Mouse (Mus musculus) heart, adult 11 months (tissue): Measurements from ENCODE around the gene Shisal1.

Experiments used
- DNase-seq: peaks from one replicate; pipeline ENCODE4 v3.0.0; 2022

Gene Shisal1

DNA sequence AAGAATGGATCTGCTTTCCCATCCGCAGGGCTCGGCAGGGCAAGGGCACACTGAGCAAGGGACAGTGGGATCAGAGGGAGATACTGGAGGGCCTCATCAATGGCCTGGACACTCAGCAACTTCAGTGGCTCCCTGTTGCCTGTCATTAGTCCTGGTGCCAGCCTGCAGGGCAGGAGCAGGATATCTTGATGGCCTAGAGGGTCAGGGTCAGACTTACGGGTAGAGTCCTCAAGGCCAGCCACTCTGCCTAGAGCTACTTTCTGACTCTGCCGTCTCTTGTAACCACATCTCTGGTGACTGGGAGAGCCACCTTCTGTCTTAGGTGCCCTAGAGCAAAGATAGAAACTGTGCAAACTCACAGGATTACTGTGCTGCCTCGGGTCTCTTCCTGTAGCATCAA, 23.1 kb downstream of the Shisal1 start:
- DNase-seq, result no peak

DNA sequence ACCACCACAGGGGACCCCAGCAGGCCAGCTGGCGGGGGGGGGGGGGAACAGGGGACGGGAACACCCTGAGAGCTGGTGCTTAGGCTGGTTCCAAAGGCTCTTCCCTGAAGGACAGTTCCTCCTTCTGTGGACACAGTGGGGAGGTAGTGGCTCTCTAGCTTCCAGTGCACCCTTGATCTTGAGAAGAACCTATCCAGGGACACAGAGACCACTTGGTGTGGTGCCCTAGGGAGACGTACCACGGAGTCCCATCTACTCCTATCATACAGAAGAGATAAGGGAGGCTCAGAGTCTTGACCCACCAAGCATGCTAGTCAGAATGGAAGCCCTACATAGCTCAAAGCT, 28.7 kb downstream of the Shisal1 start:
- DNase-seq, result no peak

DNA sequence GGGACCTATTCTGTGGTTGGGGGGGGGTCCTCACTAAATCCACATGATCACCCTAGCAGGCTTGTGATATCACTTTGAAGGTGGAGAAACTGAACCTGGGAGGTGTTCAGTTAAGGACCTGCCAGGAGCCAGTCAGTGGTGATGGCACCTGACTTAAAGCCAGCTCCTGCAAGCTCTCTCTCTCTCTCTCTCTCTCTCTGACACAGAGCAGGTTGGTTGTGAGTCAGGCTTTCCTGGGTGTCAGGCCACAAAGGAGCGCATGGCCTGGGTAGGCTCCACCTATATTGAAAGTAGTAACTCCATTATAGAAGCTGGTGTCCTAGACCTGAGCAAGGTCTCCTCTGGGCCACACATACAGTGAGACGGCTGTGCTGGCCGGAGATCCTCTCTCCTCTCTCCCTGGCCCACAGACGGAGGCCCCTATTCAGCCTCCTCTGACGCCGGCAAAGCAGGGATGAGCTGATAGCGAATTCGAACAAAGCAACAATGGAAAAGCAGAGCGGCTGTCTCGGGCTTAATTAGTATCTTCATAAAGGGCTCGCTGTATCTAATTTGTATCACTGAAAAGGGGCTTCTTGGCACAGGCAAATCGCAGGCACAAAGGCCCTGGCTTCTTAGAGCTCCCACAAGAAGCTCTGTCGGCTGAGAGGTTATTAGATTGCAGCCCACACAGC, 29.2 kb downstream of the Shisal1 start:
- DNase-seq, result no peak

DNA sequence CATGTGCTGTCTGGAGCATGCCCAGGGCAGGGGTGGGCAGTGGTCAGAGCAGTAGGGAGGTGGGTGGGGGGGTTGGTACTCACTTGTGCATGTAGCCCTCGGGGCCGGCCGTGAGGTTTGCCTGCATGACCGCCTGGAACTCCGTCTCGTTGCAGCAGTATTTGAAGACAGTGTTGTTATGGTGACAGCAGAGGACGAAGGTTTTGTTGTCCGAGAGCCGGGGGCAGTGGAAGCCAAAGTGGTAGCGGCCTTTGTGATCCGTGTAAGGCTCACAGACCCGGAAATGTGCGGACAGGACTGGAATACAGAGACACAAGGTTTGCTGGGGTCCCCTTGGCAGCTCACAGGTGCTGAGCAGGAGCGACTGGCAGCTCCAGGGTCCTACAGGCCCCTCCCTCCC, 29.9 kb downstream of the Shisal1 start:
- no peak for DNase-seq

DNA sequence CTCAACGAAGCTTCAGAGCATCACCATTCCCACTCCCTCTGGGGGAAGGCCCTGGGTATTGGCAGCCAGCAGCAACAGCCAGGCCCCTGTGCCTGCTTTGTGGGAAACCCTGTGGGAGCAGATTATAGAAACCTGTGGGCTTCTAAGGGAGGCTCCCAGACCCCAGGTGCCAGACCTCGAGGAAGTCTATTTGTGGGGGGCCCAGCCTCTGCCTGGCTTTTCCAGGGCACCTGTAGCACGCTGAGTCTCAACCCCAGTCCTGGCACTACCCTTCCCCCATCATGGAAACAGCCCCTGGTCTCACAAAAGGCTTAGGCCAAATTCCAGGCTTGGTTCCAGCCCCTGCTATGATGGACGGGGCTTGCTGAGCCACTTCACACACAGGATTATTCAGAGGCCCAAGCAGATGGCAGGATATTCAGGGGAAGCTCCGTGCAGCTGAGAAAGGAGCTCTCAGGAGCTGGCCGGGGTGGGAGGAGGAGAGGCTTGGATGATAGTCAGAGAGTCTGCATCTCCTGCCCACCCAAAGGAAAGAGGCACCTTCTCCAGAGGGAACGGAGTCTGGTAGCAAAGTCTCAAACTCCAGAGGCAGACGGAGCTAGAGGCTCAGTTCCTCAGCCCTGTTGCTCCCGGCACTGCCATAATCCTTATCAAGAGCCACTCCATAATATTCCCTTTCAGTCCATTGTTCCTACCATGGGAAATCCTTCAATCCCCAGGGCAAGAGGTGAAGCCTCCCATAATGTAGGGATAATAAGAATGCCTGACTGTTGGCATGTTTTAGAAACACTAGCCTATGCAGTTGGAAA, 32.7 kb downstream of the Shisal1 start:
- no peak for DNase-seq

DNA sequence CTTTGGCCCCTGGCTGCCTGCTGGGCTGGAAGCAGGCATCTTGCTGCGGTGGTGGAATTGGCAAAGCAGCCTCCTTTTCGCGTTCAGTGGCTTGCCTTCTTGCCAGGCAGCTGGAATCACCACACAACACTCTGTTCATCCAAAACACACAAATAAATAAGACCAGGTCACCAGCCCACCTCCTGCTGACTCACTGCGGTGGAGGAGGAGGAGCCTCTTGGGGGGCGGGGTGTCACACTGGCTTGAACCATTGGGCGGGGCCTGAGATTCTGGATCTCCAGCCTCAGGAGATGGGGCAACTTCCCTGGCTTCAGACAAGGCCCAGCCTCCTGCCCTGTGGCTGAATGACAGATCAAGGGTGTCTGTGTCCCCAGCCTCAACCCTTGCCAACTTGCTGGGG, 34.5 kb downstream of the Shisal1 start:
- DNase-seq, result peak; percentile 97

DNA sequence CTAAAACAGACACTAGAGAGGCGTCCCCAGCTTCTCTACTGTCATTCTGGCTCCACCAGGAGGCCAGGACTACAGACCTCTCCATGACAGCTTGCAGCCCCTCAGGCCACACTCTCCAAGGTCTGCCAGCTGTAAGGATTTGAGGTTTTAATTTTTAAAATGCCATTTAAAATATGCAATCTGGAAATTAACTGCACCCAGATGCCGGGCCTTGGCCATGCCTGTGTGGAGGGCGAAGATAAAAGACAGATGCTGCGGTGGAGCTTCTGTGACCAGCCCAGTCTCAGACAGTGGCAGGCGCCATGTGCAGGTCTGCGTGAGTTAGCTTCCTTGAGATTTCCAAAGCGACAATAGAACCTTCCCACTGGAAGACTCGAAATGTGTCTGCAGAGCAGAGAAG, 36.8 kb downstream of the Shisal1 start:
- DNase-seq, result no peak

DNA sequence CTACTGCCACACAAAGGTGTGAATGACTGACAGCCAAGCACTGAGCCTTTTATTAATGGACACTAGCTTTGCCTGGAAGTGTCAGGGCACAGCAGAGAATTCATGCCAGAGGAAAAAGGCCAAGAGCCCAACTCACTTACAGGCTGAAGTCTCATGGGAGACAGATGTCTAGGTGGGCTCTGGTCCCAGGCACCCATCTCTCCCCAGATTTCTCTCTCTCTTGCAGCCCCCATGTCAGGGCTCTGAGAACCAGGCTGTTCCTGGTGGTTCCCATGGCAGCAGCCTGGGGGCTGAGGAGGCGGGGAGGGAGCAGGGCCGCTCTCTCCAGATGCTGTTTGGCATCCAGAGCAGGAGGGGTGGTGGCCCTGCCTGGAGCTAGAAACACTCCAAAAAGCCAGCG, 38.3 kb downstream of the Shisal1 start:
- no peak for DNase-seq

DNA sequence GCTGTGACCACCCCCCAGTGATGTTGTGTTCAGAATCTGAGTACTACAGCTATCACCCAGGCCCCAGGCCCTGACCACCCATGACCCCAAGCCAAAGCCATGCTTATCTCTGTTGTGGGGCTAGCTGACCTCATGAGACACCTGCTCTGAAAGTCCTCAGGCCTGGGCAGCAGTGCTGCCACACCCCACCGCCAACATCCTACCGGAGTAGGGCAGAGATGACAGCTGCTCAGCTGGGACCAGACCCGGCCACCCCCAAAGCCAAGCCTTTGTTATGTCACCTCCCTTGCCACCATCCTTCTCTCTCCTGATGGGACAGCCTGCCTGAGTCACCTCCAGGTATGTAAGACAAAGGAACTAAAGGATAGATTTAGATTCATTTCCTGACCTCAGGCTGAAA, 41.1 kb downstream of the Shisal1 start:
- no peak for DNase-seq

DNA sequence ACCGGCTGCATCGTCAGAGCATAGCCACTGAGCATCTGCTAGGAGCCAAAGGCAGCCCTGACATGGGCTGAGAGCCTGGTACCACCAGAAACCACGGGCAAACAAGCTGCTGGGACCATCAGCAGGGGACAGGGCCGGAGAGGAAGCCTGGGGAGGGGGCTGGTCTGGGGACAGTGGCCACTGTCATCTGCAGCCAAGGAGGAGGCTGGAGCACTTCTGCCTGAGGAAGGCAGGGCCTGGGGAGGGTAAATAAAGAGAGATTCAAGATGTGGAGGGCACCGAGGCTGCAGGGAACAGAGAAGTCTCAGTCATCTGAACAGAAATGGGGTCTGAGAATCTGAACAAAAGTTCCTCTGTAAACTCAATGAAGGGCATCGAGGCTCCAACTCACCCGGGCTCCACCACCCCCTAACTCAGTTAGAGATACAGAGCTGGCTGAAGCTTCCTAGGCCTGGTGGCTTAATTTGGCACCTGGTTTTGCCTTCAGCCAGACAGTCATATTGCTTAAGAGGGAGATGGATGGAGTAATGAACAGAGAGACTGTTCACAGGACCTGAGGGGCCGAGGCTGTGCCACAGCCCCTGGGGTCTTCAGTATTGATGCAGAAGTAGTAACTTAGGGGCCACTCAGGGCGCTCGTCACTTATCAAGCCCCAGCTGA, 43.3 kb downstream of the Shisal1 start:
- DNase-seq, result no peak

DNA sequence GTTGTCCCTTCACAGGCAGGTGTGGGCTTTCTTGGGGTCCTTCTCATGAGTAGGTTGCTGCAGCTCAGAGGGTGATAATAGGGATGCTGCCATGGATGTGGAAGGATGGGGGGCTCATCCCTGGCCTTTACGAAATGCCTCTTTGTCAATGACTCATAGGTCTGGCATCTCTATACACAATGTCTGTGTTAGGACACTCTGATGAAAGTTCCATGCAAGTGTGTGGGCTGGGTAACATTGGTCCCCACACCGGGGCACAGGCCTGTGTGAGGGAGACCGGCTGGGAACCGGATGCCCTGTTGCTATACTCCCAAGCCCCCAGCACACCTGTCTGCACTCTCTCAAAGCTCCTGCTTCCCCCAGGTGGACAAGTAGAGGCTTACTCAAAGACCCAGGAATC, 48.3 kb downstream of the Shisal1 start:
- DNase-seq, result no peak

DNA sequence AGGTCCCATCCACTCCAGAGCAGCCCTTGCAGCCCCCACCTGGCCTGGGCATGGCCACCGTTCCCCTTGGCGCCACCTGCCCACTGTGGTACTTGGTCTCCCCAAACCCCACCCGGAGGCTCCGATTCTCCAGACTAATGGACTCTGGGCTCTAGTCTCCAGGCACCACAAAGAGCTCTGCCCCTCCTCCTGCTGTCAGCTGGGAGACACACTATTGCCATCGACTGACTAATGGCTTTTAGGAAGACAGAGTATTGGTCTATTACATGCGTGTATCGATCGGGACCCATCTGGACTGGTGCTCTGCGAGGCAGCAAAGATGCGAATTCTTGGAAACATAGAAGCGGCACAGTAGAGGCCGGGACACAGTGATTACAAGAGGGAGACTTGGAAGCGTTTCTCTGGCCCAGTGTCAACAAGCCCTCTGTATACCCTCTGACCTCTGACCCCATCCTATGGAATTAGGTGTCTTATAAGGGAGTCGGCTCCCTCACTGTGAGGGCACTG, 49.2 kb downstream of the Shisal1 start:
- DNase-seq, result no peak

DNA sequence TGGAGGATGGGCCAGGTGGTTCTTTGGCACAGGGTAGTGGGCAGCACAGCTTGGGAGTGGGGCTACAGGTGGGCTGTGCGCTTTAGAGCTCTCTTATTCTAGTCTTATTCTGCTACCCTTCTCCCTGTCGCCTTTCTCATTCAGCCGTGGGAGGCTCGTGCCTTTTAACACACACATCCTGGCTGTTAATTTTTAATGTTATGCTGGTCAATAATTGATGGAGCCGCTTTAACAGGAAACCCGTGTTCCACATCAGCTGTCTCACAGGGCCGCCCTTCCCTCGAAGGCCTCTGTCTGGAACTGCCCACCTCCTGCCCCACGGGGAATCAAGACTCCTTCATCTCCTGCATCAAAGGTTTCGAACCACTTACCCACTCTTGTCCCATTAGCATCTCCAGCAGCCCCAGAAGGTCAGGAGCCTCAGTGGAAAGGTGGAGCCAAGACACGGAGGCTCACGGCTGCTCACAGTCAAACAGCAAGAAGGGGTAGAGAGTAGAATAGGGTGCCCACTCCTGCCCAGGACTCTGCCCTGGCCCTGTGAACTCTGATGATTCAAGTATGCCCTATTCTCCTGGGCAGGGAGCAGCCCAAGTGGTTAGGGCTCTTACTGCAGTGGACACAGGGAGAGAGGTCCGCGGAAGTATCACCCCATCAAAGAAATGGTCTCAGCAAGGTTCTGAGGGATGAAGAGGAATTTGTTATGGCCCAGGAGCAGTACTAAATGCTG, 51.4 kb downstream of the Shisal1 start:
- DNase-seq, result no peak

DNA sequence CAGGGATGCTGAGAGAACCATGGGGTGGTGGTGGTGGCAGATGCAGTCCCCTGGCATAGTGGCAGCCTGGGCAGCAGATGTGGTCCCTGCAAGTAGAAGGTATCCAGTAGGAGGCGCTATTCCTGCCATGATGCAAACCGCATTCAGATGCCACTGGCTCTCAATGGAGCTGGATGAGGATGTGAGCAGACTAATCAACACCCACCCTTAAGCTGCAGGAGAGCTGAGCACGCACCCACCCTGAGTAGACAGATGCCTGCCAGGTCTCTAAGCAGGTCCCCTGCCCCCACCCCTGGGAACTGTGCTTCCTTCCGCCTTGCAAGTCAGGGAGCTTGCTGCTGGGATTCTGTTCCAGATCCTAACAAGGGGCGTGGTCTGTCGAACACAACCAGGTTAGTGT, 53.6 kb downstream of the Shisal1 start:
- DNase-seq, result no peak

DNA sequence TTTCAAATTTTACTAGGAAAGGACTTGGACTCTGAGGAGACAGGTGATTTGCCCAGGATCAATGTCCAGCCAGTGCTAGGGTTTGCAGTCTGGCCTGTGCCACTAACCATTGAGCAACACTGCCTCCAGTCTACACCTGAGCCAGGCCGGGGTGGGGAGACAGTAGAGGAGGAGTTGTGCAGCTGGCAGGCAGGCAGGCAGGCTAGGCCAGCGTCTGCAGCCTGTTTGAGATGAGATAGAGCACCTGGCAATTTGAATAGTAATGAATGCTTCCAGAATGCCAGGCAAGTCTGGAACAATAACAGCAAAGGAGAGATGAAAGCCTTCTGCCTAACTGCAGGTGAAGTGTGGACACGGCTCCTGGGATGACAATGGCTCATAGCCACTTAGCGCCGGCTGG, 54.1 kb downstream of the Shisal1 start:
- DNase-seq, result no peak

DNA sequence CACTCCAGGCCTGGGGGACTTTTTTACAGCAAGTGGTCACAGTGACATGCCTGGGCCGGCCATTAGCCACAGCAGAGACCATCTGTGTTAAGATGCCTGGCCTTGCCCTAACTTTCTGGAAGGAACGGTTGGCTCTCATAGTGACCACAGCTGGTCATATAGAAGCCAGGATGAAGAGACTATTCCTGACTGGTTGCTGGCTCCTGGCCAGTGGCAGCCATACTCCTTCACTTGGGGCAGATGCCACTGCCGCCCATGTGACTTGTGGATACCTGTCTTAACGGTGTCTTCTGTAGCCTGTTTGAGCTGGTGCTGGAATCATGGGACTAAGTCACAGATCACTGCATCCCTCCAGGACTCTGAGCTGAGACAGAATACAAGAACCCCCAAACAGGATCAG, 54.8 kb downstream of the Shisal1 start:
- no peak for DNase-seq

DNA sequence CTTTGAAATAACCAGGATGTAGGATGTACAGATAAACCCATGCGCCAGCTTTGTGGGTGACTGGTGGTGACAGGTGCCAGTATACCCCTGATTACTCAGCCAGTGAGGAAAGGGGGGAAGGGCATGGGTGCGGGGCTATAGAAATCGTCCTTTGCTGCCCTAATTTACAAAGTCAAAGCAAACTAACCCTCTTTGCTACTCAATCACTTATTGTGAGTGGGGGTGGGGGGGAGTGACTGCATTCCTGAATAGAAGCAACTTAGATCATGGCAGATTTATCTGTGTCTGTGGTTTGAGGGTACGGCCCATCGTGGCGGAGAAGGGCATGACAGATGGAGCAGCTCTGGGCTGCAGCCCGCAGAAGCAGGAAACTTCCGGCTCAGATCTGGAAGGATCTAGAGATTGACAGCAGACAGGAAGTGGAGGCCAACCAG, 58.2 kb downstream of the Shisal1 start:
- no peak for DNase-seq

DNA sequence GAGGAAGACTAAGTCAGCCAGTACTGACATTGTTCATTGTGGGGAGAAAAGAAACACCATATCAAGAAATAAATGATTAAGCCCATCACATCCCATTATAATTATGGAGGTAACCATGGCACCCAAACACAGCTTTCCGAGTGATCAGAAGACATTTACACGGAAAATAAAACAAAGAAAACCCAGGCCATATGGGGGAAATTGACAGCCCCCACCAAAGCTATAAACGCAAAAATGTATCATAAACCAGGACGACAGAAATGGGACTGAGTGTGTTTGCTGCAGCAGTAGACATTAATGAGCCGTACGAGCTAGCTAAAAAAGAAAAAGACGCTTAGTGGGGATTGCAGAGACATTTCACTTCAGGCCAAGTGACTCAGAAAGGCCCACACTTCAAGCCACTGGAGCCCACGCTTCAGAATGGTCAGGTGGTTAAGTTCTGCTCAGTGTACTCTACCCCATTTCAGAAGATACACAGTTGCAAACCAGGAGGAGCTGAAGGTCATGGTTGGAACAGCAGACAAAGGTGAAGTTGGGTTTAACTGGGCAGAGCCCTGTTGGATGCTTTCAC, 60.8 kb downstream of the Shisal1 start:
- DNase-seq, result no peak

DNA sequence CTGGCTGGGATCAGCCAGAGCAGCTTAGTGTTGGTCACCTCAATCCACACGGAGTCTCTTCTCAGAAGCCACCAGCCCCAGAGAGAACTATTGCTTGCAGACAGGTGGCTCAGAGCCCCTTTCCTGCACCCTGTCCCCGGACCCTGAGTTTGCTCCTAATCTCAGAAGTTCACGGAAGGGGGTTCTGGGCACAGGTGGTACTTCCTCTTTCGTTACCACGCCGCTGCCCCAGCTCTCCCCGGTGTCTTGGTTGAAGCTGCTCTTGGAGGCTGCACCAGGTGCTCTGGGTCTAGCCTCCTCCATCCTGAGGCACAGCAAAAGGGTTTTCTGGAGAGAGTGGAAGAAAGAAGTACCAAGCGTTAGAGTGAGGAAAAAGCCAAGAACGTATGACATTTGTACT, 62.8 kb downstream of the Shisal1 start:
- no peak for DNase-seq

DNA sequence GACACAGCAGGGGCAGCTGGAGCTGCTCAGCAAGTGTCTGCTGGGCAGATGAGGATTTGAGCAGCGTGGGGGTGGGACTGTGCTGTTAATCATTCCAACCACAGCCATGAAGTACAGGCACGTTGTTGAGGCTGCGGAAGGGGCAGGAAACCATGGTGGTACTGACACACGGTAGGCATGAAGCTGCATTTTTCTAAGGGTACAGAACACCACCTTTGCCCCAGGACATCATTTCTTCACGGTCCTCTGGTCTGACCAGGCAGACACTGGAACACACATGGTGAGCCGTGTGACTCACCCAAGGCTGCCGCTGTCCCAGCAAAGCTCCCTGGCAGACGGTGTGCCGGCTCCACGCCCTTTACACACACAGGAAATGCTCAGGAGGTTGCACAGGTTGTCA, 66.7 kb downstream of the Shisal1 start:
- DNase-seq, result no peak

DNA sequence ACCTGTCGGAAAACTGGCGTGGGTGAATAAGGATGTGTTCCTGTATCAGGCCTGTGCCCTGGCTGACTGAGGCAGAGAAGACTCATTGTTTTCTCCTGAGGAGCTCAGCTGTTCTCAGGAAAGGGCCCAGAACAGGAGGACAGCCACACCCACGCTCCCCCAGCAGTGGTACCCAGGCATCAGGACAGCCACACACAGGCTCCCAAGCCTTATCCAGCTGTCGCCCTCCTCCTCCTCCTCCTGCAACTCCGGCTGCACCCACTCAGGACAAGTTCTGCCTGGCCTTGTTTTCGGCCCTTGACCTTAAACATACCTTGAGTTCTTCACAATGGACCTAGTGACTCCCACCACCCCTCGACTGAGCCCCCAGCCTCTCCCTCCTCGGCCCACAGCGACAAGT, 68.2 kb downstream of the Shisal1 start:
- DNase-seq, result no peak

DNA sequence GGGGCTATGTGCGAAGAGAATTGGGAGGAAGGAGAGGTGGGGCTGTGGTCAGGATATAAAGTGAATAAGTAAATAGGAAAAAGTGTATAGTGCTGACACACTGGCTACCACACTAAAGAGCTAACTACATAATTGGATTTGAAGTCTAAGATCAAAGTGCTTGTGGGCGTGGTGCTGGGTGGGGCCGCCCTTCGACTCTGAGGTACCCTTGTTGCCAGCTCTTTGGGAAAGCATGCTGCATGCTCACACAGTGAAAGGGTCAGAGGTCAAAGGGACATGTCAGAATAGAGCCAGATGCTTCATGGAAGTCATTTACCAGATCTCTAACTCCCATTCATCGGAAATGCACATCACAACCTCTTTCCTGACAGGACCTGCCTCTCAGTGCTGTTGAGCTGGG, 74.1 kb downstream of the Shisal1 start:
- no peak for DNase-seq

DNA sequence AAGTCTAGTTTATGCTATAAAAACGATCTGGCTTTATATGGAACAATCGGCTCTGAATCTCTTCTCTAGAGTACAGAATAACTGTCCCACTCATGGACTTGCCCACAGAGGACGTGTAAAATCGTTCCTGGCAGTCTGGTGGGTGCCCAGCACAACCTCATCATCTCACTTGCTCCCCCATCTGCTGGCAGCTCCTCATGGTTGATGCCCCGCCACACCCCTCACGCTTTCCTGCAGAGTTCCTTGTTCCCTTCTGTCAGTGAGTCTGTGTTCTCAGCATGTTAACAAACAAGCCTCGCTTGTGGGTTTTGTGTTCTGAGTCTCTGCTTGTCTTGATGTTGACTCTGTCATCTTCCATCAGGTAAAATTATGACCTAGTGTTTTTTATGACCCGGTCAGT, 79.5 kb downstream of the Shisal1 start:
- DNase-seq, result no peak
